Mouse (Mus musculus): Measurements from ENCODE around the gene Spo11.

DNA sequence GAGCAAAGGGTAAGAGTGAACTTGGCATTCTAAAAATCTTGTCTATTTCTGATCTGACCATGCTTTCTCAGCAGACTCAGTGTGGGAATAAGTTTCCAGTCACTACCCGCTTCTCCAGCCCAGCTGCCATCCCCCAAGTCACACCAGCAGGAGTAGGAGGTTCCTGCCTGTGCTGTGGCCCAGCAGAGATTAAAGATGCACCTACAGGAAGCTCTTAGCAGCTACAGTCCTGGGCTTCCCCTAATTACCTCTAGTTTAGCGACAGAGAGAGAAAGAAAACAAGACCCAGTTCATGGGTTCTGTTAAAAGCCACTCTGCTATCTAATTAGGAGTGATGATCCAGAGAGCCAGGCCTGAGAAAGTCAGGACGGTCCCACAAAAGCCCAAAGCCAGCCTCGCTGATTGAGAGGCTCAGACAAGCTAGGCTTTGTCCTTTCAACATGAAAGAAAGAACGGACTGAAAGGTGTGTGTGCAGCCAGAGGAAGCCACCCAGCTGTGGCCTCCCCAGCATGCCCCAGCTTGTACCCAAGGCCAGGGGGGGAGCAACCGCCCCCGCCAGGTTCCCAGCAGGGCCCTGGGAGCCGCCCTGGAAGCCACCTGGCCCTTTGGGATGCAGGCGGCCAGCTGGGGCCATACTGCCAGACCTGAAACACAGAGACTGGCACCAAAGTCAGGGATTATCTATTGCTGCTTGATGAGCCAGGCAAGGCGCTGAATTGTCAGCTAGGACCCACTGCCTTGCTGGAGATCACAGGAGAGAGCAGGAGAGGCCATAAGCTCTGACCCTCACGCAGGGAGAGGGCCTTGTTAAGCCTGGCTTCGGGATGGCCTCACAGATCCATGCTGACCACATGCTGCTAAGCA lies 39.9 kb upstream of the Spo11 start:
- TF ChIP-seq CTCF (IDR thresholded peaks at IDR 0.05; ENCODE audit: control insufficient read depth, insufficient read depth, low read length) (no peak), POLR2A (IDR thresholded peaks at IDR 0.05; ENCODE audit: borderline replicate concordance, control insufficient read depth, low read depth, low read length) (no peak)
